Mouse (Mus musculus) bone marrow, adult 2 months (tissue): Measurements from ENCODE around the gene Tmem136.

Experiments
- CTCF ChIP-seq: fragments of 200-500 bp; IDR thresholded peaks from 2 replicates; pipeline ENCODE4 v1.5.1; 2011; ENCODE audit warnings: low read length, control low read depth; ENCODE audit not compliant: control insufficient read depth, insufficient read depth
- POLR2A ChIP-seq: fragments of 200-500 bp; IDR thresholded peaks from 2 replicates; pipeline ENCODE4 v1.6.1; 2011; ENCODE audit warnings: low read depth, mild to moderate bottlenecking, control low read depth, low read length, borderline replicate concordance; ENCODE audit not compliant: control insufficient read depth

DNA sequence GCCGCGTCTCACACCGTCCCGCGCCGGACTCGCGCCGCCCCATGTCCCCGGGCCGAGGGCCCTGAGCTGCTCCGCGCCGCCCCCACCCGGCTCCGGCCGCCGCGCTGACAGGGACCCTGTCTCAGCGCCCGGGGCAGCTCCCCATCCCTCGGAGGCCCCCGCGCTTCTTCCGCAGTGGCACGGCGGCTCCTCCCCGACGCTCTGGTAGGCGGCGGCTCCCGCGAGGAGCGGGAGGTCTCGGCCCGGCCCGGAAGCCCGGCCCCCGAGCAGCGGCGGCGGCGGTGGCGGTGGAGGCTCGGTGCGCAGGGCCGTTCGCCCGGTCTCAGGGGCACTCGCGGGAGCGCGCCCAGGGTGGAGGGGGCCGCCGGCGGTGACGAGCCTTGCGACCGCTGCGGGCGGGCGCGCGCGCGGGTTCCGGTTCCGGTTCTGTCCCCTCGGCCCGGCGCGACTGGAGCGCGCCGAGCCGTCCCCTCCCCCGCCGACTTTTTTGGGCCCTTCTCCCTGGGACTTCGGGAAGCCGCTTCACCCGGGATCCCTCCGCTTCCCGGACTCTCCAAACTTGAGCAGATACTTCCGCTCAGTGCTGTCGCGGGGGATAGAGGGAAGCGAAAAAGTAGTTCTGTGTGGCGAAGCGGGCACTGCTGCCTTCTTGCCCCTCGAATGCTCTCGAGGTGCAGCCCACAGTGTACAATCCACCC, 10.6 kb downstream of the Tmem136 start:
- no peak for TF ChIP-seq CTCF
- peak; percentile 24; the same call in 1 of the 2 replicates for TF ChIP-seq POLR2A
